Mouse (Mus musculus) kidney, postnatal 0 days (tissue): ENCODE measurements around the gene Tmem50b. TPM values are rescaled to one million over a fixed set of nuclear protein-coding genes. Genes with fewer than 3 reads are reported as not detected.
A peak's percentile ranks its signal among the peaks of the same experiment; 100 is the strongest.

Experiments
- ATAC-seq: fragments of 200-750 bp; cut with Nextera tagmentation; replicated peaks from 2 replicates; pipeline ENCODE4 v1.8.0; 2017; ENCODE audit warnings: low read depth, moderate number of reproducible peaks, moderate TSS enrichment, moderate library complexity; ENCODE audit not compliant: low FRiP score
- DNase-seq: peaks from one replicate; pipeline ENCODE4 v3.0.0-alpha.2; 2016; ENCODE audit warnings: low spot score
- H3K27ac ChIP-seq: fragments of 300-500 bp; sonication (generic); 2 replicates; pipeline ENCODE4 v1.5.1; 2014; ENCODE audit warnings: mild to moderate bottlenecking
- H3K27me3 ChIP-seq: fragments of 300-500 bp; sonication (generic); 2 replicates; pipeline ENCODE4 v1.6.1; 2014; ENCODE audit warnings: low read length, mixed read lengths; ENCODE audit not compliant: insufficient read depth
- H3K36me3 ChIP-seq: fragments of 300-500 bp; sonication (generic); 2 replicates; pipeline ENCODE4 v1.6.1; 2014; ENCODE audit warnings: low read length, mixed read lengths; ENCODE audit not compliant: insufficient read depth
- H3K4me1 ChIP-seq: fragments of 300-500 bp; sonication (generic); replicated peaks from 2 replicates; pipeline ENCODE4 v1.6.1; 2014; ENCODE audit warnings: antibody characterized with exemption, low read length, mixed read lengths; ENCODE audit not compliant: insufficient read depth
- H3K4me2 ChIP-seq: fragments of 300-500 bp; sonication (generic); 2 replicates; pipeline ENCODE4 v1.6.1; 2014; ENCODE audit warnings: mild to moderate bottlenecking, low read length, moderate library complexity, mixed read lengths
- H3K4me3 ChIP-seq: fragments of 300-500 bp; sonication (generic); replicated peaks from 2 replicates; pipeline ENCODE4 v1.5.1; 2014; ENCODE audit warnings: low read depth, low read length
- H3K9ac ChIP-seq: fragments of 300-500 bp; sonication (generic); 2 replicates; pipeline ENCODE4 v1.6.1; 2014; ENCODE audit warnings: low read depth, low read length
- H3K9me3 ChIP-seq: fragments of 300-500 bp; sonication (generic); replicated peaks from 2 replicates; pipeline ENCODE4 v1.6.1; 2016; ENCODE audit warnings: low read length, inconsistent platforms, mixed read lengths
- CTCF ChIP-seq: IDR thresholded peaks from 2 replicates; pipeline ENCODE4 v1.5.1; 2016; ENCODE audit warnings: antibody characterized with exemption, low read depth, mild to moderate bottlenecking, moderate library complexity
- WGBS: fragments of 180-500 bp; shearing (Covaris S2); extraction: QIAGEN DNeasy Blood & Tissue Kit; methylation state at CpG from one replicate; pipeline ENCODE4 v1.1.7; 2014; 5-methylcytosine and 5-hydroxymethylcytosine counted together
- polyA plus RNA-seq: library from polyadenylated mRNA; unstranded; fragments of >200 nt; fragmentation: Nextera tagmentation; extraction: Ambion mirVana; gene quantifications from 2 replicates; pipeline ENCODE4 v1.2.1, GENCODE M21; 2015

The Tmem50b gene
- polyA plus RNA-seq, 1 experiment from 2014 or later: 42.3 TPM

DNA sequence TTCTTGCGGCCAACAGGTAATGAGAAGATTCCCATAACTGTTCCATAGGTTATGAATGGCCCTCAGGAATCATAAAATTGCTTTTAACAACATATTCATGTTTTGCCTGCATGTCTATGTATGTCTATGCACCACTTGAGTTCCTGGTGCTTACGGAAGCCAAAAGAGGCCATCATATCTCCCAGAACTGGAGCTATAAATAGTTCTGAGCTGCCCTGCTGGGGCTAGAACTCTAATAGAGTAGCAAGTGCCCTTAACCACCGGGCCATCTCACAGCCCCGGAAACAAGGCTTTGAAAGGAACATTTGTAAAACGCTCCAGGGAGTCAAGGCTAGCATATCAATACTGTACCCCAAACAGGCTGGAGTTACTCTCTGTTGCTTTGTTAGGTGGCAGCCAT lies 49.0 kb downstream of the Tmem50b start:
- no peak for ATAC-seq
- Histone ChIP-seq H3K4me2 (peak overlapping the region; percentile 80), H3K27ac (0 out of 2 replicates have a peak overlapping the region, but pooled peaks have one; percentile 52), H3K36me3 (no peaks in the 10 kb centered on the region), H3K4me1 (peaks cover 23% of the 10 kb centered on the region), H3K4me3 (peak overlapping the region; percentile 18), H3K27me3 (no peaks in the 10 kb centered on the region), H3K9me3 (no peaks in the 10 kb centered on the region), H3K9ac (no peak overlapping the region)
- WGBS: 33% methylated on average over 5 of the region's 5 CpGs
- no peak for DNase-seq
- TF ChIP-seq CTCF: no peak

DNA sequence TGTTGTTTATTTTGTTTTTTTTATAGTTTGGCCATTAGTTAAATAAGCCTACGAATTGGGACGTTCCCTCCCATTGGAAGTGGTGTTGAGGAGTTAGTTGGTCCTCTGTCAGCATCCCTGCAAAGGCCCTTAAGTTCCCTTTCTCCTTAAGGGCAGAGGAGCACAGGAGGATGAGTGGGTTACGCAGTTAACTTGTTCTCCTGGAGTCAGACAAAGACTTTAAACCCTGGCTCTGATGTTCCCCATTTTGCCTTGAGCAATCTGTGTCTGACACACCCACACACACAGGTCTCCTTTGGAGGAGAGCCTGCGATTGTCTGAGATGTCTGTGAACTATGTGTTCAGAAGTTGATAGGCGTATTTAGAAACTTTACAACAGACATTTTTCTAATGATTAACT lies 49.6 kb downstream of the Tmem50b start:
- Histone ChIP-seq H3K27ac (no peak overlapping the region), H3K9me3 (no peaks in the 10 kb centered on the region), H3K9ac (no peak overlapping the region), H3K4me2 (peak overlapping the region; percentile 80), H3K4me1 (peaks cover 19% of the 10 kb centered on the region), H3K27me3 (no peaks in the 10 kb centered on the region), H3K4me3 (peak overlapping the region; percentile 98), H3K36me3 (no peaks in the 10 kb centered on the region)
- ATAC-seq (no peak), DNase-seq (no peak)
- TF ChIP-seq CTCF: no peak
- WGBS: 29% methylated on average over 5 of the region's 5 CpGs

DNA sequence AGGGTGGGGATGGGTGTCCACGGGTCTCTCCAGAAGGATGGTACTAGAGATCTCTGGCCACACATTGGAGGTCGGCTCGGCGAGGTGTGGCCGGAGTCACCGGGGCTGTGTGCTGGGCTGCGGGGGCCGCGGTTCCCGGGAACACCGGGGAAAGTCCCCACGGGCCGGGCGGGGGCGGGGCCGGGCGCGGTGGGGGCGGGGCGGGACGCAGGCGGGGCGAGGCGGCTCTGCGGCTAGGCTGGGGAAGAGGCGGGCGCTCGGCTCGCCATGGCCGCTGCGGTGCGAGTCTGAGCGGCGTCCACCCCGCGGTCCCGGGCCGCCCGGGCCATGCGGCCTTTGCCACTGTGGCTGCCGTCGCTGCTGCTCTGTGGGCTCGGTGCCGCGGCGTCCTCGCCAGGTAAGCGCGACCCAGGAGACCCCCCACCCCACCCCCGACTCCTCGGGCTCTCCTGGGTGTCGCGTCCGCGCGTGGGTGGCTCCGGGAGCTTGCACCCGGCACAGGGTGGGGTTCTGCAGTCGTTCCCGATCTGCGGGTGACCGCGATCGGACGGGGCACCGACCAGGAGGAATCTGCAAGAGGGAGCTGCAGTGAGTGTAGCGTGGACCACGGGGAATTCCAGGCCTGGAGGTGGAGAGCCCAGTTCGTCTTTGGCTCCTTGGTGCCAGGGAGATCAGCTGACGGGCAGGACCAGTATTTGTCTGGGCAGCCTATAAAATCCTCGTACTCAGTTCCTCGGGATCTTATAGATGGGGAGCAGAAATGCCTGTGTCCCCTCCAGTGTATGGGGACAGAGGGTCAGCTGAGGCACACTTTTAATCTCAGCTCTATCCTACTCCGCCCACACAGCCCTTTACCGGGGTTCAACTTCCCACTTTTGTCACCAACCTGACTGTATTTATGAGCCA lies 50.5 kb downstream of the Tmem50b start, which contains the start of gene Ifngr2:
Gene Ifngr2, plus strand, starts transcription at position 237 of the 906 bp plus-strand sequence.
- Histone ChIP-seq H3K27ac (peak within 1 kb of the TSS; percentile 81), H3K9me3 (no peaks in the 10 kb centered on the region), H3K36me3 (no peaks in the 10 kb centered on the region), H3K9ac (peak within 1 kb of the TSS; percentile 99), H3K4me3 (peak within 1 kb of the TSS; percentile 98), H3K27me3 (no peaks in the 10 kb centered on the region), H3K4me1 (peaks cover 19% of the 10 kb centered on the region), H3K4me2 (peak within 1 kb of the TSS; percentile 80)
- DNase-seq (peak; percentile 71), ATAC-seq (peak; percentile 85)
- no peak for TF ChIP-seq CTCF
- under 1% methylated on average over 52 of the region's 74 CpGs for WGBS

DNA sequence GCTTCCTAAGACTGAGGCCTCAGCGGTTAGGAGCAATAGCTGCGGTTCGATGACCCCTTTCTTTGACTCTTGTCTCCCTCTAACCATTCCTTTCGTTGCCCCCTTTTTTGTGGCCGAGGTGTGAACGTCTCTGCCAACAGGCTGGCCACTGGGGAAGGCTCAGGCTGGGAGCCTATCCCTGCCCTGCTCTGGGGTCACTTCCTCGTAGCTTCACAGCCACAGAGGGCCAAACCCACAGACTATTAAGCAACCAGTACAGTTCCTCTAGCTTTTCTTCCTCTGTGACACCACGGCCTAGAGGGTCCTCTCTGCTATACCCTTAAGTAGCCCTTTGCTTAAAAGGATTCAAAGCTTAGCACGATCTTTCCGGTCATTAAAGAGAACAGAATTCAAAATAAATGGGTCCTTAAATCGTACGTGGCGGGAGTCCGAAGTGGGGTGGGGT lies 51.2 kb downstream of the Tmem50b start:
- Histone ChIP-seq H3K4me3 (peak overlapping the region; percentile 98), H3K27ac (peak overlapping the region; percentile 81), H3K4me1 (peaks cover 19% of the 10 kb centered on the region)

DNA sequence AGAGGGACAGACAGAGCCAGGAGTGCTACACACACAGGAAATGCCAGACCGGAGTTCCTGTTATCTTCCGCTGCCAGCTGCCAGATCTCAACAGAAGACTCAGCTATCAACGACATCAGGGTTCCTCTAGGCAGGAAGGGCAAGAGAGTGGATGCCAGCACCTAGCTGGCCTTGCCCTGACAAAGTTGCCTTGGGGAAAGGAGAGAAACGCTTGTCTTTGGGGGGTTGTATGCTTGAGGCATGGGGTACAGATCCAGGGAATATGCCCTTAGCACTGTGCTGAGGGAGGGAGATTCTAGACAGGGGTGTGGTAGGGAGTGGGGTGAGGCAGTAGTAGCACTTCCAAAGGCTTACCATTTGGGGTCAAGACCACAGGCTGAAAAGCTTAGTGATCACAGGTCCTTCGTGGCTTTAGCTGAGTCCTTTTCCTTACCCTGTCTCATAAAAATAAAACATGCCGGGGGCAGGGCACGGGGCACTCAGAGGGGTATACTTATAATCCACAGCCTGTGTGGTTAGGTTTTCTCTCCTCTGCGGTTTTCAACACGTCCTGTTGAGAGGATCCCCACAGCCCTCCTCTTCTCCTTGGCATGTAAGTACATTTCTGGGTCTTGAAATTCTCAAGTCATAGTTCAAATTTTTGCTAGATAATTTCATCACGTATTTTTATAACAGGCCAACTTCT lies 51.9 kb downstream of the Tmem50b start:
- Histone ChIP-seq H3K4me2 (no peak overlapping the region), H3K27me3 (no peaks in the 10 kb centered on the region), H3K9ac (no peak overlapping the region), H3K9me3 (no peaks in the 10 kb centered on the region), H3K4me1 (peaks cover 19% of the 10 kb centered on the region), H3K27ac (peak overlapping the region; percentile 81), H3K36me3 (no peaks in the 10 kb centered on the region), H3K4me3 (no peak overlapping the region)
- WGBS: 52% methylated on average over 10 of the region's 10 CpGs
- DNase-seq (no peak), ATAC-seq (no peak)
- TF ChIP-seq CTCF: no peak

More for the DNA sequence above, 51.2 kb downstream of the Tmem50b start:
- no peaks in the 10 kb centered on the region for H3K36me3 ChIP-seq
- no peaks in the 10 kb centered on the region for H3K27me3 ChIP-seq
- WGBS: 14% methylated on average over 14 of the region's 14 CpGs
- H3K4me2 ChIP-seq: peak overlapping the region; percentile 80
- H3K9me3 ChIP-seq: no peaks in the 10 kb centered on the region
- peak; percentile 63 for ATAC-seq
- peak; percentile 59 for DNase-seq
- no peak for TF ChIP-seq CTCF
- H3K9ac ChIP-seq: peak overlapping the region; percentile 99

DNA sequence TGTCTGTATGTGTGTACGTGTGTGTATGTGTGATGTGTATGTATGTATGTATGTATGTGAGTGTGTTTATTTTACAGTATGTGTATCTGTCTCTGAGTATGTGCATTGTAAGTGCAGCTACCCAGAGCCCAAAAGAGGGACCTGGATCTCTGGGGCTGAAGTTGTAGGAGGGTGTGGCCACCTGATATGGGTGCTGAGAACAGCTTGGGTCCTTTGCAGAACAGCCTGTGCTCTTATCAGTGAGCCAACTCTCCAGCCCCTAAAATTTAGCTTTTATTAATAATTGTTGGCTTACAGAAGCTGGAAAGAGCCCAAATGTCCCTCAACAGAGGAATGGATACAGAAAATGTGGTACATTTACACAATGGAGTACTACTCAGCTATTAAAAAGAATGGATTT lies 54.0 kb downstream of the Tmem50b start:
- no peaks in the 10 kb centered on the region for H3K9me3 ChIP-seq
- peaks cover 6% of the 10 kb centered on the region for H3K4me1 ChIP-seq
- WGBS: 98% methylated on average over 1 of the region's 1 CpGs
- no peaks in the 10 kb centered on the region for H3K27me3 ChIP-seq
- DNase-seq: no peak
- H3K9ac ChIP-seq: no peak overlapping the region
- no peaks in the 10 kb centered on the region for H3K36me3 ChIP-seq
- TF ChIP-seq CTCF: no peak
- no peak overlapping the region for H3K4me2 ChIP-seq
- no peak overlapping the region for H3K27ac ChIP-seq
- no peak overlapping the region for H3K4me3 ChIP-seq
- ATAC-seq: no peak
